Mouse (Mus musculus) right cerebral cortex, adult 2 months (tissue): ENCODE data around the gene Smndc1.
A peak's percentile ranks its signal among the peaks of the same experiment; 100 is the strongest.
"Not testable (repeated sequence)": the region's sequence is repeated elsewhere in the genome, so short reads cannot be mapped to it uniquely, and the experiment has no call there.

Source experiments
- DNase-seq, 2 experiments: peaks; one replicate each; pipeline ENCODE4 v3.0.0; 2021 to 2022; ENCODE audit warnings: low spot score in 2 of 2

Smndc1 gene

GRCm38 (mm10) chr19:53412149-53412848 is 21.9 kb upstream of the Smndc1 start:
- peak; percentile 47 to 52 for DNase-seq

- DNase-seq: no peak
Observed at GRCm38 (mm10) chr19:53409663-53410307, 19.4 kb upstream of the Smndc1 start.

- DNase-seq: no peak
Observed at GRCm38 (mm10) chr19:53408398-53408797, 18.0 kb upstream of the Smndc1 start.

GRCm38 (mm10) chr19:53407350-53407749 is 17.0 kb upstream of the Smndc1 start:
- no peak for DNase-seq

- no peak for DNase-seq
Observed at GRCm38 (mm10) chr19:53405810-53406209, 15.4 kb upstream of the Smndc1 start.

GRCm38 (mm10) chr19:53404837-53405356 is 14.5 kb upstream of the Smndc1 start:
- DNase-seq: no peak

GRCm38 (mm10) chr19:53404219-53404836 is 13.9 kb upstream of the Smndc1 start:
- no peak for DNase-seq

GRCm38 (mm10) chr19:53402741-53403432 is 12.5 kb upstream of the Smndc1 start:
- no peak for DNase-seq

- DNase-seq: no peak
Observed at GRCm38 (mm10) chr19:53400332-53401110, 10.1 kb upstream of the Smndc1 start.

- DNase-seq: no peak
Observed at GRCm38 (mm10) chr19:53399213-53399612, 8.8 kb upstream of the Smndc1 start.

- no peak for DNase-seq
Observed at GRCm38 (mm10) chr19:53397451-53398233, 7.3 kb upstream of the Smndc1 start.

- not testable (repeated sequence) for DNase-seq
Observed at GRCm38 (mm10) chr19:53395805-53396204, 5.4 kb upstream of the Smndc1 start.

- DNase-seq: not testable (repeated sequence)
Observed at GRCm38 (mm10) chr19:53394956-53395355, 4.6 kb upstream of the Smndc1 start.

- peak in 1 of 2 experiments; percentile 20 for DNase-seq
Observed at GRCm38 (mm10) chr19:53394552-53394951, 4.2 kb upstream of the Smndc1 start.

GRCm38 (mm10) chr19:53393646-53394045 is 3.3 kb upstream of the Smndc1 start:
- DNase-seq: no peak

- no peak for DNase-seq
Observed at GRCm38 (mm10) chr19:53392781-53393343, 2.5 kb upstream of the Smndc1 start.

GRCm38 (mm10) chr19:53391787-53392186 is 1.4 kb upstream of the Smndc1 start:
- no peak for DNase-seq

- DNase-seq: no peak
Observed at GRCm38 (mm10) chr19:53391386-53391785, 1.0 kb upstream of the Smndc1 start.

- peak in 1 of 2 experiments; percentile 47 for DNase-seq
Observed at GRCm38 (mm10) chr19:53389851-53390431, 437 bp downstream of the Smndc1 start.

- DNase-seq: no peak
Observed at GRCm38 (mm10) chr19:53389417-53389816, 961 bp downstream of the Smndc1 start.
